Mouse (Mus musculus): ENCODE data around the gene Olfr148. TPM values are rescaled to one million over a fixed set of nuclear protein-coding genes. Genes with fewer than 3 reads are reported as not detected.

The Olfr148 gene
- polyA plus RNA-seq, 1 experiment from 2014 or later = not detected

Other genes with a start within 250 kb of the Olfr148 start
- gene Olfr951, start 223.2 kb upstream of the Olfr148 start, polyA plus RNA-seq (2014; fragmentation: Nextera tagmentation; extraction: Ambion mirVana) = not detected in 2 replicates
- gene Olfr952, start 183.5 kb upstream of the Olfr148 start, polyA plus RNA-seq (2014; fragmentation: Nextera tagmentation; extraction: Ambion mirVana) = not detected in 2 replicates
- gene Olfr954, start 154.0 kb upstream of the Olfr148 start, polyA plus RNA-seq (2014; fragmentation: Nextera tagmentation; extraction: Ambion mirVana) = not detected in 2 replicates
- not detected in 2 replicates for gene Olfr955, start 138.7 kb upstream of the Olfr148 start, polyA plus RNA-seq (2014; fragmentation: Nextera tagmentation; extraction: Ambion mirVana)
- not detected in 2 replicates for gene Olfr44, start 116.7 kb upstream of the Olfr148 start, polyA plus RNA-seq (2014; fragmentation: Nextera tagmentation; extraction: Ambion mirVana)
- gene Olfr957, start 94.8 kb upstream of the Olfr148 start, polyA plus RNA-seq (2014; fragmentation: Nextera tagmentation; extraction: Ambion mirVana) = not detected in 2 replicates
- not detected in 2 replicates for gene Olfr958, start 56.6 kb upstream of the Olfr148 start, polyA plus RNA-seq (2014; fragmentation: Nextera tagmentation; extraction: Ambion mirVana)
- gene Olfr959, start 35.1 kb upstream of the Olfr148 start, polyA plus RNA-seq (2014; fragmentation: Nextera tagmentation; extraction: Ambion mirVana) = not detected in 2 replicates
- gene AW551984, start 6.3 kb upstream of the Olfr148 start, polyA plus RNA-seq (2014; fragmentation: Nextera tagmentation; extraction: Ambion mirVana) = 19.5 and 22.8 TPM in 2 replicates
- not detected in 2 replicates for gene Olfr960, start 10.7 kb downstream of the Olfr148 start, polyA plus RNA-seq (2014; fragmentation: Nextera tagmentation; extraction: Ambion mirVana)
- gene Olfr961, start 34.4 kb downstream of the Olfr148 start, polyA plus RNA-seq (2014; fragmentation: Nextera tagmentation; extraction: Ambion mirVana) = not detected in 2 replicates
- gene Olfr963, start 56.5 kb downstream of the Olfr148 start, polyA plus RNA-seq (2014; fragmentation: Nextera tagmentation; extraction: Ambion mirVana) = not detected in 2 replicates
- gene Olfr149, start 96.5 kb downstream of the Olfr148 start, polyA plus RNA-seq (2014; fragmentation: Nextera tagmentation; extraction: Ambion mirVana) = not detected in 2 replicates
- not detected in 2 replicates for gene Olfr965, start 100.7 kb downstream of the Olfr148 start, polyA plus RNA-seq (2014; fragmentation: Nextera tagmentation; extraction: Ambion mirVana)
- not detected in 2 replicates for gene Olfr150, start 120.3 kb downstream of the Olfr148 start, polyA plus RNA-seq (2014; fragmentation: Nextera tagmentation; extraction: Ambion mirVana)
- not detected in 2 replicates for gene Olfr967, start 135.6 kb downstream of the Olfr148 start, polyA plus RNA-seq (2014; fragmentation: Nextera tagmentation; extraction: Ambion mirVana)
- not detected in 2 replicates for gene Olfr968, start 172.6 kb downstream of the Olfr148 start, polyA plus RNA-seq (2014; fragmentation: Nextera tagmentation; extraction: Ambion mirVana)
- gene Olfr969, start 180.3 kb downstream of the Olfr148 start, polyA plus RNA-seq (2014; fragmentation: Nextera tagmentation; extraction: Ambion mirVana) = not detected in 2 replicates
- not detected in 2 replicates for gene Olfr970, start 198.2 kb downstream of the Olfr148 start, polyA plus RNA-seq (2014; fragmentation: Nextera tagmentation; extraction: Ambion mirVana)
- gene Olfr971, start 226.2 kb downstream of the Olfr148 start, polyA plus RNA-seq (2014; fragmentation: Nextera tagmentation; extraction: Ambion mirVana) = not detected in 2 replicates